Mouse (Mus musculus) hematopoietic stem cell, adult 5-6 weeks (primary cell): ENCODE results near the gene March9. TPM values are rescaled to one million over a fixed set of nuclear protein-coding genes. Genes with fewer than 3 reads are reported as not detected.
"Not testable (repeated sequence)": the region's sequence is repeated elsewhere in the genome, so short reads cannot be mapped to it uniquely, and the experiment has no call there.

ENCODE experiments used
- ATAC-seq, 2 experiments: fragments of 125-278 bp in 1 of 2; replicated peaks in 1 of 2; 2 replicates each; pipeline ENCODE4 v1.8.0; 2016 to 2017; ENCODE audit warnings: inconsistent platforms in 2 of 2, mild to moderate bottlenecking in 2 of 2, moderate number of reproducible peaks in 2 of 2, low read depth in 1 of 2, moderate TSS enrichment in 1 of 2; ENCODE audit not compliant: low FRiP score in 2 of 2, poor library complexity in 2 of 2, severe bottlenecking in 2 of 2, insufficient read depth in 1 of 2, low TSS enrichment in 1 of 2
- total RNA-seq: library from RNA; stranded (forward); fragments of 172-1452, 232-1000 nt; gene quantifications from 2 replicates; pipeline ENCODE4 v1.2.3, GENCODE M21; 2017

The March9 gene
- total RNA-seq, 1 experiment from 2014 or later: 0.89 TPM

GRCm38 (mm10) chr10:127069281-127070189 lies 9.6 kb upstream of the March9 start:
- peak in 1 of 2 experiments; percentile 14; a peak in 3 of 4 replicates for ATAC-seq

- no peak for ATAC-seq
These were observed 8.5 kb upstream of the March9 start for GRCm38 (mm10) chr10:127068360-127069038.

- no peak for ATAC-seq
These were observed 6.6 kb upstream of the March9 start for GRCm38 (mm10) chr10:127066519-127067018.

- ATAC-seq: no peak
These were observed 6.0 kb upstream of the March9 start for GRCm38 (mm10) chr10:127065981-127066380.

- ATAC-seq: no peak
These were observed 4.2 kb upstream of the March9 start for GRCm38 (mm10) chr10:127063913-127064870.

GRCm38 (mm10) chr10:127063239-127063872 lies 3.4 kb upstream of the March9 start, which contains the start of gene Cdk4:
TSS of gene Cdk4 (plus strand) at chr10:127063534.
- peak; percentile 77 to 86 for ATAC-seq

- no peak for ATAC-seq
These were observed 2.5 kb upstream of the March9 start for GRCm38 (mm10) chr10:127062503-127062902.

GRCm38 (mm10) chr10:127062101-127062500 lies 2.1 kb upstream of the March9 start:
- not testable (repeated sequence) for ATAC-seq

- ATAC-seq: no peak
These were observed 1.5 kb upstream of the March9 start for GRCm38 (mm10) chr10:127061513-127061912.

- ATAC-seq: no peak
These were observed 1.1 kb upstream of the March9 start for GRCm38 (mm10) chr10:127061085-127061484.

- no peak for ATAC-seq
These were observed 613 bp downstream of the March9 start for GRCm38 (mm10) chr10:127059174-127059967.

GRCm38 (mm10) chr10:127058708-127059107 lies 1.3 kb downstream of the March9 start:
- no peak for ATAC-seq

- ATAC-seq: peak; percentile 71 to 76
These were observed 1.8 kb downstream of the March9 start for GRCm38 (mm10) chr10:127058161-127058560.

GRCm38 (mm10) chr10:127056490-127056889 lies 3.5 kb downstream of the March9 start:
- no peak for ATAC-seq

- no peak for ATAC-seq
These were observed 4.6 kb downstream of the March9 start for GRCm38 (mm10) chr10:127055406-127055805.

- no peak for ATAC-seq
These were observed 5.3 kb downstream of the March9 start for GRCm38 (mm10) chr10:127054646-127055045.
